Mouse (Mus musculus) bone marrow macrophage, adult 2 months (primary cell): ENCODE measurements around the gene Slc22a4. TPM values are rescaled to one million over a fixed set of nuclear protein-coding genes. Genes with fewer than 3 reads are reported as not detected.
A peak's percentile ranks its signal among the peaks of the same experiment; 100 is the strongest.
"Not testable (repeated sequence)": the region's sequence is repeated elsewhere in the genome, so short reads cannot be mapped to it uniquely, and the experiment has no call there.

Experiments
- H3K27ac ChIP-seq: 2 replicates; pipeline ENCODE4 v1.5.1; 2012; ENCODE audit warnings: low read depth, low read length; ENCODE audit not compliant: insufficient read depth
- H3K4me1 ChIP-seq: 2 replicates; pipeline ENCODE4 v1.6.1; 2012; ENCODE audit warnings: low read length; ENCODE audit not compliant: control insufficient read depth, insufficient read depth
- H3K4me3 ChIP-seq: 2 replicates; pipeline ENCODE4 v1.5.1; 2012; ENCODE audit warnings: mild to moderate bottlenecking, low read length, moderate library complexity; ENCODE audit not compliant: insufficient read depth
- CTCF ChIP-seq: IDR thresholded peaks from 2 replicates; pipeline ENCODE4 v1.5.1; 2012; ENCODE audit warnings: low read depth, mild to moderate bottlenecking, low read length, moderate library complexity
- POLR2A ChIP-seq: IDR thresholded peaks from 2 replicates; pipeline ENCODE4 v1.6.1; 2012; ENCODE audit warnings: mild to moderate bottlenecking, low read depth, low read length, borderline replicate concordance
- polyA plus RNA-seq: library from polyadenylated mRNA; stranded (reverse); fragments of >200 nt; gene quantifications from 2 replicates; pipeline ENCODE4 v1.2.4, GENCODE M21; 2012; ENCODE audit not compliant: missing spikeins, insufficient read depth, insufficient read length

Slc22a4 gene
- polyA plus RNA-seq, 1 experiment = 4.8 TPM

GRCm38 (mm10) chr11:54006901-54007300 is 21.0 kb downstream of the Slc22a4 start:
- no peak overlapping the region for H3K4me3 ChIP-seq
- TF ChIP-seq CTCF (no peak), POLR2A (no peak)
- no peak overlapping the region for H3K27ac ChIP-seq
- H3K4me1 ChIP-seq = peaks cover 2% of the 10 kb centered on the region

DNA sequence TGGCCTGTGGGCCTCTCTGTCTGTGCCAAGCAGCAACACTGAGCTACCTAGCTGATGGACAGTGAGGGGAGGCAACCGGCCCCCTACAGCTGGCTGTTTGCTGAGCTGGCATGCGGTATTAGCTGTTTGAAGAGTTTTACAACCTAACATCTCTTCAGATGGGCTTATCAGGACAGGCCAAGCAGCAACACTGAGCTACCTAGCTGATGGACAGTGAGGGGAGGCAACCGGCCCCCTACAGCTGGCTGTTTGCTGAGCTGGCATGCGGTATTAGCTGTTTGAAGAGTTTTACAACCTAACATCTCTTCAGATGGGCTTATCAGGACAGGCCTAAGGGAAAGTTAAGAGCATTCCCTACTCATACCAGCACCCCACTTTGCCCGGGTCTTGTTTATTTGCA is 21.5 kb downstream of the Slc22a4 start:
- not testable (repeated sequence) for H3K27ac ChIP-seq, H3K4me1 ChIP-seq, H3K4me3 ChIP-seq

GRCm38 (mm10) chr11:54004734-54005133 is 23.2 kb downstream of the Slc22a4 start:
- no peak overlapping the region for H3K27ac ChIP-seq
- H3K4me1 ChIP-seq = peaks cover 2% of the 10 kb centered on the region
- TF ChIP-seq CTCF (no peak), POLR2A (no peak)
- no peak overlapping the region for H3K4me3 ChIP-seq

DNA sequence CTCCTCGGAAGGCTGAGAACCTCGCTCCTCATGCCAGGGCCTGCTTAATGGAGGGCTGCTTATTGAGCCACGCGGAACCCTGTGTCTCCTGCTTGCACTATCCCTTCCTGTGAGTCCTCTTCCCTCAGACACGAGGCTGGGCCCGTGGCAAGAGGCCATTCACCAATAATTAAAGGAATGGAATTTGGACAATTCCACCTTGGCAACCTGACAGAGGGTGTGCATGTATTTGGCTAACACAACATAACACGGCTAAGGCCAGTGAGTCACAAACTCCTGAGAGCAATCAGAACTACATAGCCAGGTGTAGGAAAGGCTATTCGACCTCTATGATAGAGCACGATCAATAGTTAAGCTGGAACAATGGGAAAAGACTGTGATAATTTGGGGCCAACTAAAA is 23.7 kb downstream of the Slc22a4 start:
- TF ChIP-seq POLR2A = no peak
- TF ChIP-seq CTCF = no peak
- no peak overlapping the region for H3K4me3 ChIP-seq
- no peak overlapping the region for H3K27ac ChIP-seq
- H3K4me1 ChIP-seq = peaks cover 2% of the 10 kb centered on the region

- peak; percentile 31; the same call in 1 of the 2 replicates for TF ChIP-seq CTCF
- H3K27ac ChIP-seq, H3K4me1 ChIP-seq, H3K4me3 ChIP-seq: not testable (repeated sequence)
Measured at GRCm38 (mm10) chr11:54002761-54003717, 24.9 kb downstream of the Slc22a4 start.

DNA sequence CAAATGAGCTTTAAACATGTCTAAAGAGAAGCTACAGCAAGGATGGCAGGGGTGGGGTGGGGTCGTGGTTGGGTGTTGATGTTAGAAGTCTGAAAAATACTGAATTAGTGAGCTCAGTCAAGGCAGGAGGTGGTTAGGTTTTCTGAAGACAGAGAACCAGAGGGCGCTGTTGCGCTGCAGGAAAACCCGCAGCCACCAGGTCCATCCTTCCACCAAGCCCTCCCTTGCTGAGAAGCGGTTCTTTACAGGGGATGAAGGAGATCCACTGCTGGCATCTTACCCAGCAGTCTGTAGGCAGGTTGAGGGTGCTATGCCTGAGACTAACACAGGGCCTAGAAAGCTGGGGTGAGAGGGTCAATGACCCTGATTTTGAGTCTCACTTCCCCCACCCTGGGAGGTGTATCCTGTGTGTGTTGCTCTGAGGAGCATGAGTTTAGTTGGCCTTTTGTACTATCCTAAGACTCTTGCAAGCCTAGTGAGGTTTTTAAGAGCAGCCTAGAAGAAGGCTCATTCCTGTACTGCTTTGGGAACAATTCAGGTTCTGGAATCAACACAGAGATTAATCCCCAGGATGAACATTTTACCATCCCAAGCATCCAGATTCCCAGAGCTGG is 25.6 kb downstream of the Slc22a4 start:
- Histone ChIP-seq H3K4me3 (no peak overlapping the region), H3K4me1 (peaks cover 2% of the 10 kb centered on the region), H3K27ac (no peak overlapping the region)
- TF ChIP-seq CTCF (peak; percentile 91), POLR2A (no peak)

GRCm38 (mm10) chr11:53997661-53998060 is 30.2 kb downstream of the Slc22a4 start:
- no peak overlapping the region for H3K4me3 ChIP-seq
- TF ChIP-seq POLR2A = no peak
- TF ChIP-seq CTCF = no peak
- no peak overlapping the region for H3K27ac ChIP-seq
- H3K4me1 ChIP-seq = peaks cover 2% of the 10 kb centered on the region

DNA sequence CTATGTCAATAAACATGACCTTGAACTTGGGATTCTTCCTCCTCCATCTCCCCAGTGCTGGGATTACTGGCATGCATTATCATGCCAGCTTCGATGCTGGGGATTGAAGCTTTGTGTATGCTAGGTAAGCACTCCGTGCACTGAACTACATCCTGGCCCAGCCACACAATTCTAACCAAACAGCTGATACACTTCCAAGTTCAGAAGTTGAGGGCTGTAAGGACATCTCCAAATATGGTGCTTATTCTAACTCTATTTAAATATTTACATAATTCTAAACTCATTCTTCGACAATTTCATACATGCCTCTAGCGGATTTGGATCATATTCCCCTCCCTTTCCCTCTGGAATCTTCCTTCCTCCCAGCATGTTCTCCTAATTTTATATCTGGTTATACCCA is 35.6 kb downstream of the Slc22a4 start:
- TF ChIP-seq CTCF (no peak), POLR2A (no peak)
- H3K27ac ChIP-seq = no peak overlapping the region
- H3K4me1 ChIP-seq = no peaks in the 10 kb centered on the region
- H3K4me3 ChIP-seq = no peak overlapping the region

GRCm38 (mm10) chr11:53989232-53989631 is 38.7 kb downstream of the Slc22a4 start:
- H3K27ac ChIP-seq = no peak overlapping the region
- TF ChIP-seq POLR2A (no peak), CTCF (peak; percentile 19; the same call in 1 of the 2 replicates)
- no peak overlapping the region for H3K4me3 ChIP-seq
- no peaks in the 10 kb centered on the region for H3K4me1 ChIP-seq

- Histone ChIP-seq H3K4me3 (no peak overlapping the region), H3K4me1 (no peaks in the 10 kb centered on the region), H3K27ac (no peak overlapping the region)
- TF ChIP-seq CTCF (no peak), POLR2A (no peak)
Measured at GRCm38 (mm10) chr11:53988081-53988480, 39.8 kb downstream of the Slc22a4 start.
